Mouse (Mus musculus): Measurements from ENCODE around the gene Myh11.

GRCm38 (mm10) chr16:14319681-14320080 is 28.5 kb upstream of the Myh11 start:
- TF ChIP-seq CTCF (IDR thresholded peaks at IDR 0.05; ENCODE audit: borderline replicate concordance, insufficient read depth, low read length) (no peak), POLR2A (IDR thresholded peaks at IDR 0.05; ENCODE audit: low read depth, low read length) (no peak)

Measured in embryonic fibroblast, embryonic 13.5 days (primary cell).